Mouse (Mus musculus): ENCODE results near the gene Tymp.

Gene Tymp

GRCm38 (mm10) chr15:89323656-89324055 is 53.2 kb downstream of the Tymp start:
- DNase-seq, result no peak

- peak; percentile 31 for DNase-seq
Observed at GRCm38 (mm10) chr15:89322670-89323522, 53.9 kb downstream of the Tymp start, which contains the start of gene Adm2. Adm2 (plus strand) TSS chr15:89322720.
